Mouse (Mus musculus): ENCODE results near the gene Krt5.
"Not testable (repeated sequence)": the region's sequence is repeated elsewhere in the genome, so short reads cannot be mapped to it uniquely, and the experiment has no call there.

Gene Krt5

DNA sequence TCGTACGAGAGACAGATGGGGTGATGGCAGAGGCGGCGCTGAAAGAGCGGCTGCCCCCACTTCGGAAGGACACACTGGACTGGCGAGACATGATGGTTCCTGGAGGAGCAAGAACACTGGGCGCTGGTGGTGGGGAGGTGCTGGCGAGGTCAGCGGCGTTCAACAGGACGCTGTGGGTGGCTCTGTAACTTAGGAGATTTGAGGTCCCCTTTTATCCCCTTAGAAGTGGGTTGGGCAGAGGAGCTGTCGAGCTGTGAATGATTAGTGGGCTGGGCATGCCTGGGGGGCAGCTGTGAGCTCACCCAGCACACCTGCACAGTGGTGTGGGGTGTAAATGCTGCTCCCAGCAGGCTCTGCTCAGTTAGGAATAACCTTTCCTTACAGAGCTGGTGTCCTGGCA is at the start of gene Krt5:
Gene Krt5 (minus strand): TSS at position 179 of the 400 bp plus-strand sequence.
- DNase-seq (ENCODE audit: low spot score), result peak; percentile 43

DNA sequence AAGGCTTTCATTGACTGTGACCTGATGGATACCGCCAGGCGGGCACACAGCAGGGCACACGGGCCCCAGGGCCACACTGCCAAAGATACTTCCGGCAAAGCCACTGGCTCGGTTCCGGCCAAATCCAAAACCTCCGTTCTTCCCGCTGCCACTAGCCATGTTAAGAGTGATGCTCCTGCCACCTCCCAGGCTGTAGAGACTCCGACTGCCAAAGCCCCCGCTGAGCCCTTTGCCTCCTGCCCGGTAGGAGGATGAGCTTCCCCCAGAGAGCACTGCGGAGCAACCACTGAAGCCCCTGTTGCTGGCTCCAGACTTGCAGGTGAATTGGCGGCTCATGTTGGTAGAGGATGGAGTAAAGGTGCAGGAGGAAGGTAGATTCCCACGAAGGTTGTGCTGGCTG is 30.0 kb upstream of the Krt5 start, which contains the start of gene Krt71:
Gene Krt71 (minus strand): TSS at position 399 of the 400 bp plus-strand sequence.
- DNase-seq (ENCODE audit: low spot score), result no peak

DNA sequence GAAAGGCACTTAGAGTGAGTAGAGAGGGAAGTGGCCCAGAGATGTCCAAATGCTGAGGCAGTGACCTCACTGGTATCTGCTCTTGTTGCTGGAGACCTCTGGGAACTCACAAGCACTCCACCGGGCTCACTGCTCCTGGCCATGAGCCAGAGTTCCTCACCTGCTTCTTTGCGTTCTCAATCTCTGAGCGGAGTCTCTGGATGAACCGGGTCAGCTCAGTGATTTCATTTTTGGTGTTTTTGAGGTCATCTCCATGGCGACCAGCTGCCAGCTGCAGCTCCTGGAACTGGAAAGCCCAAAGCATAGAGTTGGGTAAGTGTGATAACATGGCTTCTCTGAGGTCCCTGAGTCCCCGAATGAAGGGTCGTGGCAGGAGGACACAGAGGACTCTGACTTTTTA is 25.1 kb upstream of the Krt5 start:
- DNase-seq (ENCODE audit: low spot score), result no peak

- DNase-seq (ENCODE audit: low spot score), result no peak
Observed at GRCm38 (mm10) chr15:101730653-101731052, 18.0 kb upstream of the Krt5 start.

- DNase-seq (ENCODE audit: low spot score), result no peak
Observed at GRCm38 (mm10) chr15:101724686-101725085, 12.0 kb upstream of the Krt5 start.

- DNase-seq (ENCODE audit: low spot score), result peak; percentile 18
Observed at GRCm38 (mm10) chr15:101715831-101716230, 3.1 kb upstream of the Krt5 start.

- peak; percentile 79 for DNase-seq (ENCODE audit: low spot score)
Observed at GRCm38 (mm10) chr15:101714356-101714755, 1.7 kb upstream of the Krt5 start.

GRCm38 (mm10) chr15:101713731-101714130 is 1.0 kb upstream of the Krt5 start:
- peak; percentile 76 for DNase-seq (ENCODE audit: low spot score)

DNA sequence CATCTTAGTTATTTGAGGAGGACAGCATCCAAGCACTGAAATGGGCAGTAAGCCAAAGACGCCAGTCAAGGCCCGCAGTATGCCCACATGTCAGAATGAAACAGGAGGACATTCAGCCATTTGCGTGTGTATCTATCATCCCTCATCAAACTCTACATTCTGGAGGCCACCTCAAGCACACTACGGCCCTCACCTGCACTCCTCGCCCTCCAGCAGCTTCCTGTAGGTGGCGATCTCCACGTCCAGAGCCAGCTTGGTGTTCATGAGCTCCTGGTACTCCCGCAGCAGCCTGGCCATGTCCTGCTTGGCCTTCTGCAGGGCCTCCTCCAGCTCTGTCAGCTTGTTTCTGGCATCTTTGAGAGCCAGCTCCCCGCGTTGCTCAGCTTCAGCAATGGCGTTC is 4.0 kb downstream of the Krt5 start:
- DNase-seq (ENCODE audit: low spot score), result no peak

GRCm38 (mm10) chr15:101707454-101707853 is 5.2 kb downstream of the Krt5 start:
- no peak for DNase-seq (ENCODE audit: low spot score)

- DNase-seq (ENCODE audit: low spot score), result peak; percentile 23
Observed at GRCm38 (mm10) chr15:101704066-101704465, 8.6 kb downstream of the Krt5 start.

DNA sequence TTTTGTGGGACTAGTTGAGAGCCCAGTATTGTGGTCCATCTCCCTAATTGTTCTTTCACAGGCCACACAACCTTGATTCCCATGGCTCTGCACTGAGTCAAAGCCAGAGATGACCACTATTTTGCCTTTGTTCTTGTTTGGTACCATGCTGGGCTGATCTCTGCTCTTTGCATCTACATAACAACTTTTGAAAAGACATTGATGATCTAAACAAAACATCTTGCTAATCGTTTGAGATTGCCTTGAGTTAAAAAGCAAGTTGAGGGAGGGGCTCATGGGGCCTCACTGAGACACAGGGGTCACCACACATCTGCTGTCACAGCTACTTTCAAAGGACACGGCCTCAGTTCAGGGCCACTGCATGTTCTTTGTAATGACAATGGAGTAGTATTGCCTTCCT is 10.3 kb downstream of the Krt5 start:
- no peak for DNase-seq (ENCODE audit: low spot score)

DNA sequence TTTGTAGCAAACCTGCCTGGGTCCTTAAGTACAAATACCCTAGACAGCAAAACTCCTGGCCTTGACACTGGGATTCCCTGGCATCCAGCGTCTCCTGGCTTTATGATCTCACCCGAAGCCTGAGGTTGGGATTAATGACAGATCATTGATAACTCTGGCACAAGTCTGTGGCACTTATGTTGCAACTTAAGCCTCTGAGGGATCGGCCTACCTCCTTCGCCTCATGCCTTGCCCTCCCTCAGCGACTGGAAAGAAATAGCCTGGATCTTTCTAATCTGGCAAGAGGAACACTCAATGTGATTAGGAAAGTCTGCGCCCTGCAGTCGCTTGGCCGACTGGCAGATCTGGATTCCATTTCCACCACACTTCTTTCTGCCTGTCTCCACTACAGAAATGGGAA is 12.8 kb downstream of the Krt5 start:
- DNase-seq (ENCODE audit: low spot score), result no peak

DNA sequence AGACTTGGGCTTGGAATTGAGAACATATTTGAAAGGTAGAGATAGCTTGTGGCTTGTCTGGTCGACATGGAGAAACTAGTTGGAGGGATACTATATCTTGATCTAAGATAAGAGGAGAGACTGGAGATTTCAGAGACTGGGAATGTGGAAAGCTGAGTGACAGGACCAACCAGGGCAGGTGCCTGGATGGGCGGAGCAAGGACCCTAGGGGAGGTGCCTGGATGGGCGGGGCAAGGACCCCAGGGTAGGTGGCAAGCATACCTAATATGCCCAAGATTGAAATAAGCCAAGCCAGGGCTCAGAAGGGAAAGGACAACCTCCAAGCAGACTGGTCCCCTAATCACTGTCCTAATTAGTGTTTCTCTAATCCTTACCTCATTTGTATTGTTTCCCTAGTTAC is 13.5 kb downstream of the Krt5 start:
- no peak for DNase-seq (ENCODE audit: low spot score)

- no peak for DNase-seq (ENCODE audit: low spot score)
Observed at GRCm38 (mm10) chr15:101697326-101698188, 15.1 kb downstream of the Krt5 start.

- DNase-seq (ENCODE audit: low spot score), result no peak
Observed at GRCm38 (mm10) chr15:101694207-101694606, 18.5 kb downstream of the Krt5 start, which contains the start of gene Krt6a. TSS of gene Krt6a (minus strand) at chr15:101694307.

GRCm38 (mm10) chr15:101690460-101690859 is 22.2 kb downstream of the Krt5 start:
- not testable (repeated sequence) for DNase-seq (ENCODE audit: low spot score)

DNA sequence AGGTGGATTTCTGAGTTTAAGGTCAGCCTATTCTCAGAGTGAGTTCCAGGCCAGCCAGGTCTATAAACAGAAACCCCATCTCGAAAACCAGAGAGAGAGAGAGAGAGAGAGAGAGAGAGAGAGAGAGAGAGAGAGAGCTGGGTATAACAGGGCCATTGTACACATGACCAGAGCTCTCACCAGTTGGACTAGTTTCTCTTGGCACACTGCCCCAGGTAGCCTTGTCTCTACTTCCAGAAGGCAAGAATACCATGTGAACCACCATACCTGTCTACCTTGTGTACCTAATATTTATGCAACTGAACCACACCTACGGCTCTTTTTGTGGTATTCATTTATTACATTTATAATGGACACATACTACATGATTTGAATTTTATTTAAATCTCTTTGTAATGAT is 24.5 kb downstream of the Krt5 start:
- DNase-seq (ENCODE audit: low spot score), result peak; percentile 55

GRCm38 (mm10) chr15:101680187-101680586 is 32.5 kb downstream of the Krt5 start, which contains the start of gene Krt6b:
TSS of gene Krt6b (minus strand) at chr15:101680287.
- no peak for DNase-seq (ENCODE audit: low spot score)

DNA sequence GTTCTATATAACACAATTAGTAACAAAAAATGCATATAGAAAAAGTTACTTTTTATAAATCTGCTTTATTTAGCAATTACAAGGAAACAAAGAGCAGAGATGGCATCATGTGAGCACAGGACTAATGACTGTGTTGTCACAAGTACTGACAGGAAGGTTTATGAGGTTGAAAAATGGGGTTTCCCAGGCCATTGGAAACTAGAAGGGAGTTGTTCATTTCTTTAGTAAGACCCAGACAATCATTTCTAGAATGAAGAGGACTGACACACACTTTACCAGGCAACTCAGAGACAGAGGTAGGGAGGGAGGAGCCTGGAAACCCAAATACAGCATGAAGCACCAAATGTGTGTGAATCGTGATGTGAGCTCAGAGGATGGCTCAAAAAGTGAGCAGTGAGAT is 36.7 kb downstream of the Krt5 start:
- no peak for DNase-seq (ENCODE audit: low spot score)

Data from urinary bladder, postnatal 14 days (tissue).